Mouse (Mus musculus) midbrain, postnatal 0 days (tissue): ENCODE data around the gene Elmsan1. TPM values are rescaled to one million over a fixed set of nuclear protein-coding genes. Genes with fewer than 3 reads are reported as not detected.

Source experiments
- ATAC-seq: fragments of 200-750 bp; cut with Nextera tagmentation; 2 replicates; pipeline ENCODE4 v1.8.0; 2017; ENCODE audit warnings: moderate number of reproducible peaks, mild to moderate bottlenecking, moderate TSS enrichment, moderate library complexity; ENCODE audit not compliant: low FRiP score
- DNase-seq: peaks from one replicate; pipeline ENCODE4 v3.0.0-alpha.2; 2015; ENCODE audit warnings: low spot score
- H3K27ac ChIP-seq: fragments of 300-500 bp; sonication (generic); 2 replicates; pipeline ENCODE4 v1.5.1; 2014; ENCODE audit warnings: low read depth, mild to moderate bottlenecking, low read length, mixed read lengths
- H3K27me3 ChIP-seq: fragments of 300-500 bp; sonication (generic); 2 replicates; pipeline ENCODE4 v1.6.1; 2014; ENCODE audit warnings: low read length, control low read depth, mixed read lengths; ENCODE audit not compliant: insufficient read depth
- H3K36me3 ChIP-seq: fragments of 300-500 bp; sonication (generic); 2 replicates; pipeline ENCODE4 v1.6.1; 2014; ENCODE audit warnings: low read length, control low read depth, mixed read lengths; ENCODE audit not compliant: insufficient read depth
- H3K4me1 ChIP-seq: fragments of 300-500 bp; sonication (generic); 2 replicates; pipeline ENCODE4 v1.6.1; 2014; ENCODE audit warnings: mild to moderate bottlenecking, control low read depth, antibody characterized with exemption, low read length, mixed read lengths; ENCODE audit not compliant: insufficient read depth
- H3K4me2 ChIP-seq: fragments of 300-500 bp; sonication (generic); 2 replicates; pipeline ENCODE4 v1.6.1; 2014; ENCODE audit warnings: low read depth, mild to moderate bottlenecking, low read length, mixed read lengths; ENCODE audit not compliant: poor library complexity, severe bottlenecking
- H3K4me3 ChIP-seq: fragments of 300-500 bp; sonication (generic); 2 replicates; pipeline ENCODE4 v1.5.1; 2014; ENCODE audit warnings: low read depth, mild to moderate bottlenecking, low read length, moderate library complexity
- H3K9ac ChIP-seq: fragments of 300-500 bp; sonication (generic); replicated peaks from 2 replicates; pipeline ENCODE4 v1.6.1; 2014; ENCODE audit warnings: mild to moderate bottlenecking, low read length, moderate library complexity, mixed read lengths; ENCODE audit not compliant: poor library complexity, severe bottlenecking
- H3K9me3 ChIP-seq: fragments of 300-500 bp; sonication (generic); 2 replicates; pipeline ENCODE4 v1.6.1; 2016; ENCODE audit warnings: low read length, control low read depth
- CTCF ChIP-seq: IDR thresholded peaks from 2 replicates; pipeline ENCODE4 v1.5.1; 2016; ENCODE audit warnings: antibody characterized with exemption, mild to moderate bottlenecking
- WGBS: fragments of 180-500 bp; shearing (Covaris S2); extraction: QIAGEN DNeasy Blood & Tissue Kit; methylation state at CpG from one replicate; pipeline ENCODE4 v1.1.7; 2014; 5-methylcytosine and 5-hydroxymethylcytosine counted together
- polyA plus RNA-seq: library from polyadenylated mRNA; unstranded; fragments of >200 nt; fragmentation: Nextera tagmentation; extraction: Ambion mirVana; gene quantifications from 2 replicates; pipeline ENCODE4 v1.2.1, GENCODE M21; 2015
- total RNA-seq: library from RNA; depleted of rRNA; stranded (reverse); fragments of >200 nt; gene quantifications from 2 replicates; pipeline ENCODE4 v1.2.3, GENCODE M21; 2014

Gene Elmsan1
- total and polyA plus RNA-seq, 2 experiments from 2014 or later = 3.0 to 15.6 TPM

DNA sequence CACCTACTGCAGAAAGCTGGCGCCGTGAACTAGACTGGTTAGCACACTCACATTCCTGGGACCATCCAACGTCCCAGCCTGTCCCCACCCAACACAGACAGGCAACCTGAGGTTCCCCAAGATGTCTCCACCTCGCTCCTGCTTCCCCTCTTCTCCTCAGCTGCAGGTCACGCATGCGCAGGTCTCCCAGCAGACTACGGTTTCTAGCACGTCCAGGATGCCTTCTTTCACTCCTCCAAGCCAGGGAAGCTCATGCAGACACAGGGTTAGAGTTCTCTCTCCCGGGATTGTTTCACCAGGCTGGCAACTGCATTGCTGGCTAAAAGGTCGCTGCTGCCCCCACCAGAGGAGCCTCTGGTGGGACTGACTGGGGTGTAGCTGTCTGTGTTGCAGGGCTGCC, 19.8 kb downstream of the Elmsan1 start:
- no peak overlapping the region for H3K4me3 ChIP-seq
- TF ChIP-seq CTCF = no peak
- DNase-seq = no peak
- H3K9me3 ChIP-seq = no peaks in the 10 kb centered on the region
- H3K27ac ChIP-seq = no peak overlapping the region
- ATAC-seq = no peak
- no peaks in the 10 kb centered on the region for H3K27me3 ChIP-seq
- 0 out of 2 replicates have a peak, but pooled peaks cover 1% of the 10 kb centered on the region for H3K4me1 ChIP-seq
- WGBS = 74% methylated on average over 10 of the region's 10 CpGs
- no peak overlapping the region for H3K4me2 ChIP-seq
- no peak overlapping the region for H3K9ac ChIP-seq
- H3K36me3 ChIP-seq = no peaks in the 10 kb centered on the region

DNA sequence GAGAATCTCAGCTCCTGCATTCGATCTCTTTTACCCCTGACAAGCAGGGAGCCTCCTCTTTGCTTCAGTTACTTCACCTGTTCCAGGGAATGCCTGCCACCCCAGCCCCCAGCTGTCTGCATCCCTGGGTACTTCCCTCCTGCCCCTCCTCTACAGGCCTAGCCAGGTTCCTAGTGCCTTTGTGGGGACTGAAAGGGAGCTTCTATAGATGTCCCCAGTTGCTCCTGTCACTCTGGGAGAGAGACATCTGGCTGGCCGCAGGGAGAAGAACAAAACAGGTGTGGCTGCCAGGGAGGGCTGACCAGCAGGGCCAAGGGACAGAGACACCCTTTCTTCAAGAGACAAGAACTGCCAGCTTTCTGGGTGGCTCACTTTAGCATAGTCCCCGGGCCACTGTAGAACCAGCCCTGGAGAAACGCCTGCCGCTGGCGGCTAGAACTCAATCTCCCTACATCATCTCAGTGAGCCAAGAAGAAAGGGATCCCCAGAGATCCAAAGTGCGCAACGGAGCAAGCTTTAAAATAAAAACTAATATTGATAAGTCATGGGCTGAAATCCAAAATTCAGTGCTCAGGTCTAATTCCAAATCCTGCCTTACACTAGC, 20.5 kb downstream of the Elmsan1 start:
- no peak overlapping the region for H3K4me2 ChIP-seq
- no peaks in the 10 kb centered on the region for H3K4me1 ChIP-seq
- DNase-seq (no peak), ATAC-seq (no peak)
- TF ChIP-seq CTCF = no peak
- 46% methylated on average over 8 of the region's 8 CpGs for WGBS
- H3K4me3 ChIP-seq = no peak overlapping the region
- H3K9ac ChIP-seq = no peak overlapping the region
- no peak overlapping the region for H3K27ac ChIP-seq
- H3K27me3 ChIP-seq = no peaks in the 10 kb centered on the region
- no peaks in the 10 kb centered on the region for H3K9me3 ChIP-seq
- no peaks in the 10 kb centered on the region for H3K36me3 ChIP-seq

DNA sequence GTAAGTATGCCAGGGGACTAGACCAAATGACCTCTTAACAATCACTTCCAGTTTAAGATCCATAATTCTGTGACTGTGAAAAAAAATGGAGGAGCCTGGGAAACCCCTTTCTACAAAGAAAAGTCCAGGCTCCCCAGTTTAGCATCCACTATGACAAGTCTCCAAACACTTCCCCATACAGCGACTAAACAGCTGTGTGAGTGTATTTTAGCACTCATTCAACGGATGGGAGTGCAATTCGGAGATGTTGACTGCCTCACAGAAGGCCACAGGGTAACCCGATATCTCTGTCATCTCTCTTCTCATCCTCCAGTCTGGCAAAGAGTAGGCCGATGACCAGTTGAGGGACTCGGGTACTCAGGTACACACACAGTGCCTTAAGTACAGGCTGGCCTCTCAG, 23.5 kb downstream of the Elmsan1 start:
- no peaks in the 10 kb centered on the region for H3K36me3 ChIP-seq
- no peak for ATAC-seq
- no peak overlapping the region for H3K9ac ChIP-seq
- no peak overlapping the region for H3K27ac ChIP-seq
- H3K4me1 ChIP-seq = peaks cover 7% of the 10 kb centered on the region; the same call in 1 of the 2 replicates
- H3K4me2 ChIP-seq = no peak overlapping the region
- no peak overlapping the region for H3K4me3 ChIP-seq
- 65% methylated on average over 6 of the region's 6 CpGs for WGBS
- no peak for DNase-seq
- no peaks in the 10 kb centered on the region for H3K9me3 ChIP-seq
- no peaks in the 10 kb centered on the region for H3K27me3 ChIP-seq
- TF ChIP-seq CTCF = no peak

- Histone ChIP-seq H3K27ac (peak overlapping the region; percentile 89; the same call in 1 of the 2 replicates), H3K4me2 (peak overlapping the region; percentile 96), H3K27me3 (no peaks in the 10 kb centered on the region), H3K9me3 (no peaks in the 10 kb centered on the region), H3K4me3 (peak overlapping the region; percentile 66), H3K4me1 (peaks cover 7% of the 10 kb centered on the region; the same call in 1 of the 2 replicates), H3K9ac (peak overlapping the region; percentile 79), H3K36me3 (no peaks in the 10 kb centered on the region)
- ATAC-seq (no peak), DNase-seq (no peak)
- 4% methylated on average over 12 of the region's 13 CpGs for WGBS
- TF ChIP-seq CTCF = peak; percentile 23; the same call in 1 of the 2 replicates
Observed at GRCm38 (mm10) chr12:84194400-84195109, 24.1 kb downstream of the Elmsan1 start.

- H3K27me3 ChIP-seq = no peaks in the 10 kb centered on the region
- peaks cover 7% of the 10 kb centered on the region; the same call in 1 of the 2 replicates for H3K4me1 ChIP-seq
- DNase-seq = peak; percentile 94
- peak overlapping the region; percentile 66 for H3K4me3 ChIP-seq
- peak overlapping the region; percentile 79 for H3K9ac ChIP-seq
- no peaks in the 10 kb centered on the region for H3K9me3 ChIP-seq
- no peaks in the 10 kb centered on the region for H3K36me3 ChIP-seq
- ATAC-seq = peak; percentile 79
- peak overlapping the region; percentile 96 for H3K4me2 ChIP-seq
- no peak for TF ChIP-seq CTCF
- H3K27ac ChIP-seq = peak overlapping the region; percentile 89
- WGBS = under 1% methylated on average over 47 of the region's 49 CpGs
Observed at GRCm38 (mm10) chr12:84193642-84194399, 24.9 kb downstream of the Elmsan1 start.
